16 mouse cellular contexts compared by ENCODE assay signal in the genomic region with DNA sequence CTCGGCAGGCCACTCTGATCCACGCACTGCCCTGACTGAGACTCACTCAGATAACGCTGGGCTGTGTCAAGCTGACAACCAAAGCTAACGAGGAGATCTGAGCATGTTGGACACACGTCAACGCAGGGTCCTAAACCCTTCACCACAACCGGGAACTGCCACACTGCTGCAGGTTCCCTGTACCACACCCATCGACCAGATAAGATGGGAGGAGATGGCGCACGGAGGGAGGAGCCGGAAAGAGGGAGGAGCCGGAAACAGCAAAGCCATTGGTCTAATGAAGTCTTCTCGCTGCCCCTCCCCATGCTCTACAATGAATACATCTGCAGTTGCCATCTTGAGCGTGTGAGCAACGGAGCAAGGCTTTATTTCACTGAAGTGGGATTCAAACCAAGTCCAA.
A peak's percentile ranks its signal among the peaks of the same experiment; 100 is the strongest.
DNase-seq lines count a peak whose midpoint lies in the region; ATAC-seq and TF ChIP-seq lines count a peak whose summit lies in the region.
"Had no signal": no experiment of that assay in that cellular context is flagged by ENCODE, and none has a peak within 500 bp of the region (broad histone marks: within the 10 kb centered on the region; RNA-seq: fewer than 3 reads in every experiment).

No protein-coding gene starts in this region.

- H3K36me3 ChIP-seq in heart, embryonic 10.5 days, result no peaks in the 10 kb centered on the region
- no peaks in the 10 kb centered on the region for H3K36me3 ChIP-seq in E14TG2a.4 (ENCODE audit: insufficient read depth, low read length)
- no peaks in the 10 kb centered on the region for H3K36me3 ChIP-seq in liver, embryonic 15.5 days (replicated peaks)
- no peaks in the 10 kb centered on the region for H3K36me3 ChIP-seq in kidney, adult 2 months (ENCODE audit: control insufficient read depth, insufficient read depth, low read length)
- H3K36me3 ChIP-seq: forebrain, embryonic 15.5 days; kidney, embryonic 15.5 days had no signal

- H3K4me1 ChIP-seq in heart, embryonic 10.5 days, result peaks cover 29% of the 10 kb centered on the region
- H3K4me1 ChIP-seq in E14TG2a.4 (replicated peaks; ENCODE audit: low read depth, low read length), result peaks cover 35% of the 10 kb centered on the region
- H3K4me1 ChIP-seq in liver, embryonic 15.5 days (replicated peaks), result peaks cover 6% of the 10 kb centered on the region
- H3K4me1 ChIP-seq in kidney, adult 2 months (ENCODE audit: control insufficient read depth, insufficient read depth, low read length), result no peaks in the 10 kb centered on the region

- 0 out of 2 replicates have a peak overlapping the region, but pooled peaks have one; percentile 23 for H3K4me3 ChIP-seq in heart, embryonic 10.5 days
- peak overlapping the region; percentile 58; the same call in 1 of the 2 replicates for H3K4me3 ChIP-seq in E14TG2a.4 (replicated peaks; ENCODE audit: low read length)
- no peak overlapping the region for H3K4me3 ChIP-seq in liver, embryonic 15.5 days (replicated peaks)
- H3K4me3 ChIP-seq in kidney, adult 2 months (ENCODE audit: insufficient read depth, low read depth, low read length), result no peak overlapping the region
- H3K4me3 ChIP-seq: forebrain, embryonic 15.5 days; kidney, embryonic 15.5 days had no signal

- intact Hi-C loops in heart, postnatal 36 days (cut with DNase I), result no loop called here

- peaks cover 54% of the 10 kb centered on the region for H3K27me3 ChIP-seq in heart, embryonic 10.5 days (ENCODE audit: insufficient read depth, poor library complexity, severe bottlenecking)
- peaks cover 27% of the 10 kb centered on the region for H3K27me3 ChIP-seq in E14TG2a.4 (ENCODE audit: insufficient read depth, low read length)
- peaks cover 19% of the 10 kb centered on the region for H3K27me3 ChIP-seq in liver, embryonic 15.5 days
- no peaks in the 10 kb centered on the region for H3K27me3 ChIP-seq in kidney, adult 2 months (replicated peaks; ENCODE audit: control insufficient read depth, insufficient read depth, low read length)
- H3K27me3 ChIP-seq: forebrain, embryonic 15.5 days had no signal

- no peak for TF ChIP-seq CTCF in E14TG2a.4 (conservative IDR thresholded peaks at IDR 0.05; ENCODE audit: low read length)
- TF ChIP-seq CTCF in kidney, adult 2 months (conservative IDR thresholded peaks at IDR 0.05; ENCODE audit: insufficient read depth, insufficient read length, low read depth, low read length), result no peak

- no peak overlapping the region for H3K9ac ChIP-seq in liver, embryonic 15.5 days
- H3K9ac ChIP-seq: forebrain, embryonic 15.5 days; kidney, embryonic 15.5 days had no signal

- no peak for DNase-seq in heart, embryonic 10.5 days (ENCODE audit: low spot score)
- DNase-seq in heart, postnatal 36 days, result no peak
- DNase-seq in ZHBTc4 (ENCODE audit: low read depth, low spot score), result peak; percentile 93
- DNase-seq in kidney, adult 2 months, result no peak
- DNase-seq in right cerebral cortex, adult 2 months (ENCODE audit: low spot score in 2 of 2), result no peak
- no peak for DNase-seq in embryo, embryonic 11 days
- DNase-seq: adrenal gland, adult 8-10 months; B cell, adult 2 months; layer of hippocampus, adult 9-11 months; left cerebral cortex, postnatal 4 days; right cerebral cortex, adult 18-20 months; thymus, adult 18-20 months had no signal

- WGBS in heart, embryonic 10.5 days, result 34% methylated on average over 15 of the region's 15 CpGs
- 23% methylated on average over 15 of the region's 15 CpGs for WGBS in liver, embryonic 15.5 days (ENCODE audit: insufficient replicate concordance)
- 64% methylated on average over 15 of the region's 15 CpGs for WGBS in kidney, adult 2 months

- TF ChIP-seq POLR2A in kidney, adult 2 months (IDR thresholded peaks at IDR 0.05; ENCODE audit: low read depth, low read length), result no peak

- peak overlapping the region; percentile 33; the same call in 1 of the 2 replicates for H3K27ac ChIP-seq in heart, embryonic 10.5 days
- H3K27ac ChIP-seq in liver, embryonic 15.5 days (replicated peaks), result no peak overlapping the region
- H3K27ac ChIP-seq in kidney, adult 2 months (ENCODE audit: insufficient read depth, low read depth, low read length), result no peak overlapping the region
- H3K27ac ChIP-seq: forebrain, embryonic 15.5 days; kidney, embryonic 15.5 days had no signal

- H3K4me2 ChIP-seq in liver, embryonic 15.5 days, result peak overlapping the region; percentile 37
- H3K4me2 ChIP-seq: forebrain, embryonic 15.5 days; kidney, embryonic 15.5 days had no signal

- ATAC-seq in liver, embryonic 15.5 days (ENCODE audit: insufficient read depth), result peak; percentile 67
- ATAC-seq: forebrain, embryonic 15.5 days had no signal

- no peaks in the 10 kb centered on the region for H3K9me3 ChIP-seq in heart, embryonic 10.5 days
- no peaks in the 10 kb centered on the region for H3K9me3 ChIP-seq in E14TG2a.4 (ENCODE audit: low read length)
- H3K9me3 ChIP-seq in liver, embryonic 15.5 days (replicated peaks), result no peaks in the 10 kb centered on the region
- H3K9me3 ChIP-seq: forebrain, embryonic 15.5 days; kidney, embryonic 15.5 days had no signal

Comparison
In these comparisons a context has a peak if more than half of its experiments do, and no peak if none do; other contexts are left out.
1. H3K4me3 ChIP-seq: peak in heart, embryonic 10.5 days (single experiment) and E14TG2a.4 (single experiment); none in liver, embryonic 15.5 days (single experiment) and kidney, adult 2 months (single experiment).